Mouse (Mus musculus): Measurements from ENCODE around the gene Eepd1. TPM values are rescaled to one million over a fixed set of nuclear protein-coding genes. Genes with fewer than 3 reads are reported as not detected.

Gene Eepd1
- polyA plus RNA-seq, 1 experiment from 2014 or later, result 7.8 TPM

GRCm38 (mm10) chr9:25557378-25557777, 76.0 kb downstream of the Eepd1 start:
- H3K9ac ChIP-seq (ENCODE audit: low read length), result no peak overlapping the region
- 98% methylated on average over 2 of the region's 2 CpGs for WGBS
- no peaks in the 10 kb centered on the region for H3K27me3 ChIP-seq (ENCODE audit: control insufficient read depth, insufficient read depth, low read length)
- no peaks in the 10 kb centered on the region for H3K4me1 ChIP-seq (ENCODE audit: control insufficient read depth, insufficient read depth, low read length)
- H3K9me3 ChIP-seq (ENCODE audit: control insufficient read depth, low read length), result no peaks in the 10 kb centered on the region
- H3K36me3 ChIP-seq (ENCODE audit: control insufficient read depth, insufficient read depth, low read length), result no peaks in the 10 kb centered on the region
- H3K27ac ChIP-seq (ENCODE audit: low read depth, low read length), result no peak overlapping the region
- H3K4me3 ChIP-seq (ENCODE audit: low read depth, low read length), result no peak overlapping the region
- H3K4me2 ChIP-seq, result no peak overlapping the region
- no peak for ATAC-seq (ENCODE audit: low FRiP score)
- peak; percentile 0 for DNase-seq (ENCODE audit: low spot score, missing footprints)

GRCm38 (mm10) chr9:25558834-25559233, 77.5 kb downstream of the Eepd1 start:
- ATAC-seq (ENCODE audit: low FRiP score) (no peak), DNase-seq (ENCODE audit: low spot score, missing footprints) (peak; percentile 8)
- H3K4me2 ChIP-seq, result no peak overlapping the region
- no peak overlapping the region for H3K9ac ChIP-seq (ENCODE audit: low read length)
- no peaks in the 10 kb centered on the region for H3K27me3 ChIP-seq (ENCODE audit: control insufficient read depth, insufficient read depth, low read length)
- H3K4me3 ChIP-seq (ENCODE audit: low read depth, low read length), result no peak overlapping the region
- H3K9me3 ChIP-seq (ENCODE audit: control insufficient read depth, low read length), result no peaks in the 10 kb centered on the region
- 84% methylated on average over 3 of the region's 3 CpGs for WGBS
- no peaks in the 10 kb centered on the region for H3K4me1 ChIP-seq (ENCODE audit: control insufficient read depth, insufficient read depth, low read length)
- no peak overlapping the region for H3K27ac ChIP-seq (ENCODE audit: low read depth, low read length)
- no peaks in the 10 kb centered on the region for H3K36me3 ChIP-seq (ENCODE audit: control insufficient read depth, insufficient read depth, low read length)

DNA sequence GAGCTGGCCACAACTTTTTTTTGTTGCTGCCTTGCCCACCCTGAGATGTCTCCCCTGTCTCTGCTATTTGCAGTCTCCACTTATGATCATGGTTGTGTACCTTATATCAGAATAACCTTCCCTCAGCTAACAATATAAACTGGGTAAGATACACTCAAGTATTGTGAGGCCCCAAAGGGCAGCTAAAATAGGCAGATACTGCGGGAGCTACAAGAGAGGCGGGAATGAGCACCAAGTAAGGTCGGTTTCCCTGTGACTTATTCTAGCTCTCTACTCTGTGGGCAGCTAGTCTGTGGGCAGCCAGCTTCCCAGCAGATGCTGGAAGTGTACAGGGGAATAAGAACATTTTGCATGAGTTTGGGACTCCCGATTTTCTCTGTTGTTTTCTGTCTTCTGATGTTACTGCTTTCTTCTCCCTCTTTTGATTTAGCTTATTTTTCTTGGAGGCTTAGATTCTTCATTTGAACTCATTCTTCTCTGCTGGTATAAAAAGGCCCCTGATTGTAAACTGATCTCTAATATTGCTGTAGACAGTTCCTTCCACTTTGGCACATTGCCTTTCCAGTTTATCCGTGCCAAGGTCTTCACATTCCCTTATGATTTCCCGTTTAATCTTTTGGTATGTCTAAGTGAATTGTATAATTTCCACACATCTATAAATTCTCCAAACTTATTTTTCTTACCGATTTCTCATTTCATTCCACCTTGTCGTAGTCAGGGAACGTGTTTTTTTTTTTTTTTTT, 78.8 kb downstream of the Eepd1 start:
- H3K4me3 ChIP-seq (ENCODE audit: low read depth, low read length), result no peak overlapping the region
- peak; percentile 74 for DNase-seq (ENCODE audit: low spot score, missing footprints)
- WGBS, result 88% methylated on average over 9 of the region's 9 CpGs
- no peak for ATAC-seq (ENCODE audit: low FRiP score)
- no peaks in the 10 kb centered on the region for H3K27me3 ChIP-seq (ENCODE audit: control insufficient read depth, insufficient read depth, low read length)
- no peaks in the 10 kb centered on the region for H3K9me3 ChIP-seq (ENCODE audit: control insufficient read depth, low read length)
- H3K4me1 ChIP-seq (ENCODE audit: control insufficient read depth, insufficient read depth, low read length), result no peaks in the 10 kb centered on the region
- H3K9ac ChIP-seq (ENCODE audit: low read length), result no peak overlapping the region
- H3K4me2 ChIP-seq, result no peak overlapping the region
- no peak overlapping the region for H3K27ac ChIP-seq (ENCODE audit: low read depth, low read length)
- H3K36me3 ChIP-seq (ENCODE audit: control insufficient read depth, insufficient read depth, low read length), result no peaks in the 10 kb centered on the region

- H3K9ac ChIP-seq (ENCODE audit: low read length), result no peak overlapping the region
- WGBS, result 95% methylated on average over 1 of the region's 1 CpGs
- no peaks in the 10 kb centered on the region for H3K4me1 ChIP-seq (ENCODE audit: control insufficient read depth, insufficient read depth, low read length)
- no peak overlapping the region for H3K27ac ChIP-seq (ENCODE audit: low read depth, low read length)
- ATAC-seq (ENCODE audit: low FRiP score) (no peak), DNase-seq (ENCODE audit: low spot score, missing footprints) (peak; percentile 12)
- no peaks in the 10 kb centered on the region for H3K36me3 ChIP-seq (ENCODE audit: control insufficient read depth, insufficient read depth, low read length)
- no peaks in the 10 kb centered on the region for H3K27me3 ChIP-seq (ENCODE audit: control insufficient read depth, insufficient read depth, low read length)
- H3K9me3 ChIP-seq (ENCODE audit: control insufficient read depth, low read length), result no peaks in the 10 kb centered on the region
- H3K4me3 ChIP-seq (ENCODE audit: low read depth, low read length), result no peak overlapping the region
- no peak overlapping the region for H3K4me2 ChIP-seq
Measured at GRCm38 (mm10) chr9:25561143-25561542, 79.8 kb downstream of the Eepd1 start.

DNA sequence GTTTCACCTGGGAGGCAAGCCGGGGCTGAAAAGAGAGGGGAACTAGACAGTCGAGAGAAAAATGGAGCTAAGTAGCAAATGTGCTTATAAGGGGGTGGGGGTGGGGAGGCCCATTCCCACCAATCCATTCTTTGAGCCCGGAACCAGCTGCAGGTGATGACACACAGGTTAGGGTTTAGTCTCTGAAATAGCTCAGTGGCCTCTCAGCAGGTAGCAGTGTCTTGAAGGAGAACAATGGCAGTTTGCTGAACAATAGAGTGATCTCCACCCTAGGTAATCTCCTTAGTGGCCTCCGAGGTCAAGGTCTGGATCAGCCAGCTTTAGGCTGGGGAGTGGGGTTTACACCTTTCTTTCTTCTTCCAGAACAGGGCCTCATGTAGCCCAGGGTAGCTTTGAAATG, 82.5 kb downstream of the Eepd1 start:
- no peaks in the 10 kb centered on the region for H3K36me3 ChIP-seq (ENCODE audit: control insufficient read depth, insufficient read depth, low read length)
- DNase-seq (ENCODE audit: low spot score, missing footprints) (peak; percentile 54), ATAC-seq (ENCODE audit: low FRiP score) (no peak)
- H3K9ac ChIP-seq (ENCODE audit: low read length), result no peak overlapping the region
- no peaks in the 10 kb centered on the region for H3K4me1 ChIP-seq (ENCODE audit: control insufficient read depth, insufficient read depth, low read length)
- no peak overlapping the region for H3K27ac ChIP-seq (ENCODE audit: low read depth, low read length)
- H3K4me2 ChIP-seq, result no peak overlapping the region
- no peaks in the 10 kb centered on the region for H3K27me3 ChIP-seq (ENCODE audit: control insufficient read depth, insufficient read depth, low read length)
- no peak overlapping the region for H3K4me3 ChIP-seq (ENCODE audit: low read depth, low read length)
- H3K9me3 ChIP-seq (ENCODE audit: control insufficient read depth, low read length), result no peaks in the 10 kb centered on the region
- 60% methylated on average over 4 of the region's 4 CpGs for WGBS

DNA sequence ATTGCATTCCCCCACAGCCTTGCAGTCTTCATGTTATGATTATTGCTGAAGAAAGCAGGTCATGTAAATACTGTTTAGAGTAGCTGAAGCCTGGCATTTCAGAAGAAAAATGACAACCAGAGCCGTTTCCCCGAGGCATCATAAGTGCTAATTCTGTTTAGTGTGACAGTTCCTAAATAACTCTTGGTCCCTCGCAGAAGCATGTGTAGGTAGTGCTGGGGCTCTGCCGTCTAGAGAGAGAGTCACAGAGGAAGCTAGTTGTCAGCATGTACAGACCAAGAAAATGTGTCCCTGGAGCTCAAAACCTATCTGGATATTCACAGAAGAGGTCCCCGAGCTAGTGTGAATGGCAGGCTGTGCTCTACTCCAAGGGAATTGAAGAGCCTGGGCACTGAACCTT, 85.7 kb downstream of the Eepd1 start:
- 89% methylated on average over 5 of the region's 5 CpGs for WGBS
- Histone ChIP-seq H3K27ac (ENCODE audit: low read depth, low read length) (no peak overlapping the region), H3K9ac (ENCODE audit: low read length) (no peak overlapping the region), H3K36me3 (ENCODE audit: control insufficient read depth, insufficient read depth, low read length) (no peaks in the 10 kb centered on the region), H3K27me3 (ENCODE audit: control insufficient read depth, insufficient read depth, low read length) (no peaks in the 10 kb centered on the region), H3K4me2 (no peak overlapping the region), H3K4me1 (ENCODE audit: control insufficient read depth, insufficient read depth, low read length) (no peaks in the 10 kb centered on the region), H3K9me3 (ENCODE audit: control insufficient read depth, low read length) (no peaks in the 10 kb centered on the region), H3K4me3 (ENCODE audit: low read depth, low read length) (no peak overlapping the region)
- DNase-seq (ENCODE audit: low spot score, missing footprints) (peak; percentile 31), ATAC-seq (ENCODE audit: low FRiP score) (no peak)

DNA sequence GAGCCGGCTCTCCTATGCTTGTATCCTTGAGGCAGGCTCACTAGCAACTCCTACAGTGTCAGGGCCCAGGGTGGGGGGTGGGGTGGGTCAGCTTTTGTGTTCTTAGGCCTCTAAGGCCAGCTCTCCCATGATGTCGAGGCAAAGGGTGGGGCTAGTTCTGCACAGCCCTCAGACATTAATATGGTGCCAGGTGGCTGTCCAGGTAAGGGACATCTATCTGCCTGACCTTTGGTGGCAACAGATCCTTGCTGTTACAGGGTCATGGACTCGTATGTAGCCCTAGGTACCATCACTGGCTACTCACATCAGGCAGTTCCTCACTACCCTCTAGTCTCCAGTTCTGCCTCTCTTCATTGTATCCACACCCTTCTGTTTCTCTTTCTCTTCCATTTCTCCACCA, 87.4 kb downstream of the Eepd1 start:
- Histone ChIP-seq H3K4me3 (ENCODE audit: low read depth, low read length) (no peak overlapping the region), H3K9me3 (ENCODE audit: control insufficient read depth, low read length) (no peaks in the 10 kb centered on the region), H3K4me1 (ENCODE audit: control insufficient read depth, insufficient read depth, low read length) (no peaks in the 10 kb centered on the region), H3K4me2 (no peak overlapping the region), H3K9ac (ENCODE audit: low read length) (no peak overlapping the region), H3K27me3 (ENCODE audit: control insufficient read depth, insufficient read depth, low read length) (no peaks in the 10 kb centered on the region), H3K27ac (ENCODE audit: low read depth, low read length) (no peak overlapping the region), H3K36me3 (ENCODE audit: control insufficient read depth, insufficient read depth, low read length) (no peaks in the 10 kb centered on the region)
- ATAC-seq (ENCODE audit: low FRiP score) (no peak), DNase-seq (ENCODE audit: low spot score, missing footprints) (no peak)
- 71% methylated on average over 3 of the region's 3 CpGs for WGBS

DNA sequence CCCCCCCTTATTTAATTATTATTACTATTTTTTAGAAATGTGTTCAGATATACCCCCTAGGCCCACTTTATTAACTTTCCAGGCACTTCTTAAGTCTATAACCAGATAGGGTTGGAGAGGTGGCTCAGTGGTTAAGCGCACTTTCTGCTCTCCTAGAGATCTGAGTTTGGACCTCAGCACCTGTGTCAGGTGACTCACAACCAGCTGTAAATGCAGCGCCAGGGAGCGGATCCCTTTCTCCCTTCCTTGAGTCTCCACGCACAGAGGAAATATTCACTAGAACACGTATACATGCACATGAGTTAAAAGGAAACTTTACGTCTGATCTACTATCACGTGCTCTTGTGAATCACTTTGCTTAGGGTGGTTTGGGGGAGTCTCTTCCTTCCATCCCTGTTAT, 88.7 kb downstream of the Eepd1 start:
- H3K9ac ChIP-seq (ENCODE audit: low read length), result no peak overlapping the region
- H3K4me2 ChIP-seq, result no peak overlapping the region
- H3K9me3 ChIP-seq (ENCODE audit: control insufficient read depth, low read length), result no peaks in the 10 kb centered on the region
- no peak overlapping the region for H3K27ac ChIP-seq (ENCODE audit: low read depth, low read length)
- 94% methylated on average over 7 of the region's 7 CpGs for WGBS
- no peak for ATAC-seq (ENCODE audit: low FRiP score)
- no peak for DNase-seq (ENCODE audit: low spot score, missing footprints)
- no peaks in the 10 kb centered on the region for H3K4me1 ChIP-seq (ENCODE audit: control insufficient read depth, insufficient read depth, low read length)
- no peaks in the 10 kb centered on the region for H3K27me3 ChIP-seq (ENCODE audit: control insufficient read depth, insufficient read depth, low read length)
- no peak overlapping the region for H3K4me3 ChIP-seq (ENCODE audit: low read depth, low read length)
- H3K36me3 ChIP-seq (ENCODE audit: control insufficient read depth, insufficient read depth, low read length), result no peaks in the 10 kb centered on the region

DNA sequence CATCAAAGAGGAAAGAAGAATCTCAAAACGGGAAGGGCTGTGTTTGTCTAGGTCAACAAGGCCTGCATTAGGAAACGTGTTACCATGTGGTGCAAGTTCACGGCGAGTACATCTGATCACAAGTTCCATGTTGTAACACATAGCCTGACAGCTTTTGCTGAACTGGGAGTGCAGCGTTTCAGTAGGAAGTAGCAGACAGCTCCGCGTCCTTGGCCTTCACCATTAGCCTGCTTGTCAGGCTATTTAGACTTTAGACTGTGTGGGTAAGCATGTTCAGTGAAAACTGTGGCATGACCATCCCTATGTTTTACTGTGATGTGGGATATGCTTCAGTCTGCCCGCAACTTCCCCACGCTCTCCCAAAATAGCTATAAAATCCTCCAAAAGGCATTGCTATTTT, 89.1 kb downstream of the Eepd1 start:
- no peak overlapping the region for H3K4me2 ChIP-seq
- 88% methylated on average over 9 of the region's 9 CpGs for WGBS
- ATAC-seq (ENCODE audit: low FRiP score) (no peak), DNase-seq (ENCODE audit: low spot score, missing footprints) (peak; percentile 81)
- no peaks in the 10 kb centered on the region for H3K27me3 ChIP-seq (ENCODE audit: control insufficient read depth, insufficient read depth, low read length)
- H3K36me3 ChIP-seq (ENCODE audit: control insufficient read depth, insufficient read depth, low read length), result no peaks in the 10 kb centered on the region
- H3K9me3 ChIP-seq (ENCODE audit: control insufficient read depth, low read length), result no peaks in the 10 kb centered on the region
- no peak overlapping the region for H3K27ac ChIP-seq (ENCODE audit: low read depth, low read length)
- H3K4me1 ChIP-seq (ENCODE audit: control insufficient read depth, insufficient read depth, low read length), result no peaks in the 10 kb centered on the region
- H3K9ac ChIP-seq (ENCODE audit: low read length), result no peak overlapping the region
- no peak overlapping the region for H3K4me3 ChIP-seq (ENCODE audit: low read depth, low read length)
